Mouse (Mus musculus): ENCODE data around the gene Dpm2. TPM values are rescaled to one million over a fixed set of nuclear protein-coding genes. Genes with fewer than 3 reads are reported as not detected.

Gene Dpm2
- polyA plus RNA-seq, 1 experiment, result 1.2 TPM

GRCm38 (mm10) chr2:32574901-32575585 lies 4.4 kb downstream of the Dpm2 start:
- Histone ChIP-seq H3K4me3 (replicated peaks) (peak overlapping the region; percentile 56), H3K9me3 (ENCODE audit: control insufficient read depth, low read length) (no peaks in the 10 kb centered on the region), H3K27me3 (ENCODE audit: control insufficient read depth) (peaks cover 35% of the 10 kb centered on the region), H3K36me3 (ENCODE audit: control insufficient read depth) (peaks cover 19% of the 10 kb centered on the region), H3K4me1 (ENCODE audit: control insufficient read depth) (peaks cover 30% of the 10 kb centered on the region)
- TF ChIP-seq GATA1 (IDR thresholded peaks at IDR 0.05; ENCODE audit: low read length) (no peak), TAL1 (IDR thresholded peaks at IDR 0.05; ENCODE audit: low read length) (no peak)

- TF ChIP-seq TAL1 (IDR thresholded peaks at IDR 0.05; ENCODE audit: low read length) (no peak), GATA1 (IDR thresholded peaks at IDR 0.05; ENCODE audit: low read length) (no peak)
- peaks cover 19% of the 10 kb centered on the region for H3K36me3 ChIP-seq (ENCODE audit: control insufficient read depth)
- no peaks in the 10 kb centered on the region for H3K9me3 ChIP-seq (ENCODE audit: control insufficient read depth, low read length)
- peaks cover 42% of the 10 kb centered on the region for H3K27me3 ChIP-seq (ENCODE audit: control insufficient read depth)
- H3K4me3 ChIP-seq (replicated peaks), result peak within 1 kb of the TSS; percentile 56
- H3K4me1 ChIP-seq (ENCODE audit: control insufficient read depth), result peaks cover 27% of the 10 kb centered on the region
Measured at GRCm38 (mm10) chr2:32575586-32576160, 5.0 kb downstream of the Dpm2 start, which contains the start of gene 9430097D07Rik. Gene 9430097D07Rik, minus strand, starts transcription at chr2:32575684.

GRCm38 (mm10) chr2:32576532-32576931 lies 5.9 kb downstream of the Dpm2 start:
- Histone ChIP-seq H3K4me3 (replicated peaks) (no peak overlapping the region), H3K27me3 (ENCODE audit: control insufficient read depth) (peaks cover 44% of the 10 kb centered on the region), H3K36me3 (ENCODE audit: control insufficient read depth) (peaks cover 19% of the 10 kb centered on the region), H3K9me3 (ENCODE audit: control insufficient read depth, low read length) (no peaks in the 10 kb centered on the region), H3K4me1 (ENCODE audit: control insufficient read depth) (peaks cover 26% of the 10 kb centered on the region)
- TF ChIP-seq TAL1 (IDR thresholded peaks at IDR 0.05; ENCODE audit: low read length) (no peak), GATA1 (IDR thresholded peaks at IDR 0.05; ENCODE audit: low read length) (no peak)

DNA sequence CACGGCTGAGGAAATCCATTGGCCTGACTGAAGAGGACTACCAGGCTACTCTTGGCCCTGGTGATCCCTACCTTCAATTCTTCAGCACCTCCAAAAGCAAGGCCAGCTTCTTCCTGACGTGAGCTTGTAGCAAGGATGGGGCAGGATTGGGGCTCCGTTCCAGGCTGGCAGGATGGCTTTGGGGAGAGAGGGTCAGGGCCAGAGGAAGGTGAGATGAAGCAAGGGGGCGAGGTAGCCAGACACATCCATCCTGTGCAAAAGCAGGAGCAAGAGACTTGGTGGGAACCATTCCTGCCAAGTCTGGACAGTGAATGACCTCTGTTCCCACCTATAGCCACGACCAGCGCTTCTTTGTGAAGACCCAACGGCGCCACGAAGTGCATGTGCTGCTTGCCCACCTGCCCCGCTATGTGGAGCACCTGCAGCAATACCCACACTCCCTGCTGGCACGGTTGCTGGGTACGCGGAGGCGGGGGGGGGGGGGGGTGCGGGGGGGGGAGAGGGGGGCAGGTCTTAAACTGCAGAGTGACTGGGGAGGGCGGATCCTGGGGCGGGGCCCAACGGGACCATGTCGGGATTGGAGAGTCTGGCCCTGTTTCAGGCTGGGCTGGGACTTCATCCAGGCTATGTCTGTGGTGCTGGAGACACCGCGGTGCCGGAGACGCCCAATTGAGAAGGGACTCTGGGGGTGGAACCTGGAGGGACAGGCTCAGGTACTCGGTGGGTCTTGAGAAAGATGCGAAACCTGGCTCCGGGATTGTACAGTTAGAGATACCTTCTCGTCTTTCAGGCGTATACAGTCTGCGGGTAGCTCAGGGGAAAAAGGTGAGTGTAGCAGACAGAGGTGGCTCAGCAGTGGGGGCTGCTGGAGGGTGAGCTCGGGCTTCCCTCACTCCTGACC lies 7.7 kb downstream of the Dpm2 start:
- H3K9me3 ChIP-seq (ENCODE audit: control insufficient read depth, low read length), result no peaks in the 10 kb centered on the region
- H3K4me1 ChIP-seq (ENCODE audit: control insufficient read depth), result peaks cover 25% of the 10 kb centered on the region
- no peak overlapping the region for H3K4me3 ChIP-seq (replicated peaks)
- TF ChIP-seq TAL1 (IDR thresholded peaks at IDR 0.05; ENCODE audit: low read length), result no peak
- TF ChIP-seq GATA1 (IDR thresholded peaks at IDR 0.05; ENCODE audit: low read length), result no peak
- peaks cover 4% of the 10 kb centered on the region for H3K36me3 ChIP-seq (ENCODE audit: control insufficient read depth)
- H3K27me3 ChIP-seq (ENCODE audit: control insufficient read depth), result peaks cover 50% of the 10 kb centered on the region

DNA sequence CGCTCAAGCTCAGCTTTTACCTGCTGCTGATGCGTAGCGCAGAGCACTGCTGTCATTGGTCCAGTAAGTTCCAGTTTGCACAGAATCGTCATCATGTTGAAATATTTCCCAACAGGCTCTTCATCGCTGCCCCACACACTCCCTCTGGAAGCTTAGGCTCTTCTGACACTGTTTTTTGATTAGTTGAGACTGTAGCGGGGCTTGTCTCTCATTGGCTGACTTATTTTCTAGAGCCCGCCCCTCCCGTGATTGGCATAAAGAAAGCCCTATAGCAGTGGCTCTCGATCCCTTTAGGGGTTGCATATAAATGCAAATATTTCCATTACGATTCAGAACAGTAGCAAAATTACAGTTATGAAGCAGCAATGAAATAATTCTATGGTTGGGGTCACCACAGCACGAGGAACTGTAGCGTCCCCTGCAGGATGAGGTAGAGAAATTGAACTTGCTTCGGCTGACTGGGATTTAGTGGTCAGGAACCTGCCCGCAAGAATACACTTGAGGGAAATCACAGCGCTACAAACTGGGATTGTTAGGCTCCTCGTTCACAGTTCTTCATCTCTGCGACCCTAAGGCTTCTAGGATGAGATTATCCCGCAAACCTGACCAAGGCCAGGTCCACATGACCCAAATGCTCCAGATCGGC lies 10.9 kb downstream of the Dpm2 start:
- peaks cover 30% of the 10 kb centered on the region for H3K4me1 ChIP-seq (ENCODE audit: control insufficient read depth)
- H3K36me3 ChIP-seq (ENCODE audit: control insufficient read depth), result no peaks in the 10 kb centered on the region
- H3K27me3 ChIP-seq (ENCODE audit: control insufficient read depth), result peaks cover 40% of the 10 kb centered on the region
- peak overlapping the region; percentile 29 for H3K4me3 ChIP-seq (replicated peaks)
- no peak for TF ChIP-seq TAL1 (IDR thresholded peaks at IDR 0.05; ENCODE audit: low read length)
- no peak for TF ChIP-seq GATA1 (IDR thresholded peaks at IDR 0.05; ENCODE audit: low read length)
- no peaks in the 10 kb centered on the region for H3K9me3 ChIP-seq (ENCODE audit: control insufficient read depth, low read length)

GRCm38 (mm10) chr2:32582830-32583799 lies 12.5 kb downstream of the Dpm2 start:
- no peaks in the 10 kb centered on the region for H3K9me3 ChIP-seq (ENCODE audit: control insufficient read depth, low read length)
- H3K4me1 ChIP-seq (ENCODE audit: control insufficient read depth), result peaks cover 45% of the 10 kb centered on the region
- H3K27me3 ChIP-seq (ENCODE audit: control insufficient read depth), result peaks cover 34% of the 10 kb centered on the region
- H3K36me3 ChIP-seq (ENCODE audit: control insufficient read depth), result no peaks in the 10 kb centered on the region
- TF ChIP-seq GATA1 (IDR thresholded peaks at IDR 0.05; ENCODE audit: low read length) (no peak), TAL1 (IDR thresholded peaks at IDR 0.05; ENCODE audit: low read length) (no peak)
- peak overlapping the region; percentile 50 for H3K4me3 ChIP-seq (replicated peaks)

DNA sequence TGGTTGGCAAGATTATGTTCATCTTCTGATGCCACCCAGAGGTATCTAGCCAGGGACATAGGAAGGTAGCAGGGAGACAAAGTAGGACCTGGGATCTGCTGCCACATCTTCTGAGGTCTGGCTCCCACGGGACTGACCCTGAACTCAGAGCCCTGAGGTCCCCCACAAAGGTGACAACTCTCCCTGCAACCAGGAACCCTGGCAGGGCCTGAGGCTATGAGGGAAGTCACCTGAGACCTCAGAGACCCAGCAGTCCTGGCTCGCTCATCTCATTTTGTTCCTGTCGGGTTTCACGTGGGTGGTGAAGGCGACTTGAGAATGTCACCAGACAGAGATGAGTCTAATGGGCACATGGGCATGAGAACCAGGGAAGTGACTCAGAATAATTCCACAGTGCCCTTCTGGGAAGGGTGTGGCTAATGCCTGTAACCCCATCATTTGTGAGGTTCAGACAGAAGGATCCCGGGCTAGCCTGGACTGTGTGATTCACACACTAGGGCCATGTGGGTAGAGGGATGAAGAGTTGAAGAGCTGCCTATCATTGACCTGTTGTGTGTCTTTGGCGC lies 14.6 kb downstream of the Dpm2 start:
- no peak for TF ChIP-seq TAL1 (IDR thresholded peaks at IDR 0.05; ENCODE audit: low read length)
- no peak for TF ChIP-seq GATA1 (IDR thresholded peaks at IDR 0.05; ENCODE audit: low read length)
- peaks cover 56% of the 10 kb centered on the region for H3K4me1 ChIP-seq (ENCODE audit: control insufficient read depth)

More for the DNA sequence above, 14.6 kb downstream of the Dpm2 start:
- no peaks in the 10 kb centered on the region; the same call in 1 of the 2 replicates for H3K36me3 ChIP-seq (ENCODE audit: control insufficient read depth)
- peaks cover 14% of the 10 kb centered on the region for H3K27me3 ChIP-seq (ENCODE audit: control insufficient read depth)
- H3K9me3 ChIP-seq (ENCODE audit: control insufficient read depth, low read length), result no peaks in the 10 kb centered on the region
- H3K4me3 ChIP-seq (replicated peaks), result no peak overlapping the region
